Mouse (Mus musculus) heart, embryonic 14.5 days (tissue): Measurements from ENCODE around the gene Obsl1. TPM values are rescaled to one million over a fixed set of nuclear protein-coding genes. Genes with fewer than 3 reads are reported as not detected.

Experiments
- ATAC-seq: fragments of 200-750 bp; cut with Nextera tagmentation; 2 replicates; pipeline ENCODE4 v1.8.0; 2017; ENCODE audit warnings: low read depth, moderate TSS enrichment; ENCODE audit not compliant: insufficient number of reproducible peaks, insufficient read depth, low FRiP score
- H3K27ac ChIP-seq, 2 experiments: fragments of 200-500 bp in 1 of 2; fragments of 300-500 bp in 1 of 2; sonication (generic) in 1 of 2; replicated peaks in 1 of 2; 2 replicates each; pipeline ENCODE4 v1.5.1; 2012 to 2014; ENCODE audit warnings: low read depth in 2 of 2, low read length in 2 of 2, control low read depth in 1 of 2, mild to moderate bottlenecking in 1 of 2, mixed read lengths in 1 of 2; ENCODE audit not compliant: control insufficient read depth in 1 of 2, insufficient read depth in 1 of 2
- H3K27me3 ChIP-seq: fragments of 300-500 bp; sonication (generic); 2 replicates; pipeline ENCODE4 v1.6.1; 2014; ENCODE audit warnings: mild to moderate bottlenecking, low read length, control low read depth; ENCODE audit not compliant: control insufficient read depth, insufficient read depth
- H3K36me3 ChIP-seq: fragments of 300-500 bp; sonication (generic); 2 replicates; pipeline ENCODE4 v1.6.1; 2014; ENCODE audit warnings: mild to moderate bottlenecking, control low read depth, low read length, mixed read lengths; ENCODE audit not compliant: control insufficient read depth, insufficient read depth
- H3K4me1 ChIP-seq, 2 experiments: fragments of 200-500 bp in 1 of 2; fragments of 300-500 bp in 1 of 2; sonication (generic) in 1 of 2; 2 replicates each; pipeline ENCODE4 v1.6.1; 2012 to 2014; ENCODE audit warnings: low read length in 2 of 2, control low read depth in 1 of 2, mixed read lengths in 1 of 2; ENCODE audit not compliant: control insufficient read depth in 2 of 2, insufficient read depth in 2 of 2
- H3K4me2 ChIP-seq: fragments of 300-500 bp; sonication (generic); 2 replicates; pipeline ENCODE4 v1.6.1; 2014; ENCODE audit warnings: mild to moderate bottlenecking, low read length
- H3K4me3 ChIP-seq, 2 experiments: fragments of 200-500 bp in 1 of 2; fragments of 300-500 bp in 1 of 2; sonication (generic) in 1 of 2; 2 replicates each; pipeline ENCODE4 v1.5.1; 2012 to 2014; ENCODE audit warnings: low read length in 2 of 2, mild to moderate bottlenecking in 2 of 2, control low read depth in 1 of 2, low read depth in 1 of 2, moderate library complexity in 1 of 2; ENCODE audit not compliant: control insufficient read depth in 1 of 2, insufficient read depth in 1 of 2
- H3K9ac ChIP-seq: fragments of 300-500 bp; sonication (generic); 2 replicates; pipeline ENCODE4 v1.6.1; 2014; ENCODE audit warnings: mild to moderate bottlenecking, low read length
- H3K9me3 ChIP-seq: fragments of 300-500 bp; sonication (generic); 2 replicates; pipeline ENCODE4 v1.6.1; 2016; ENCODE audit warnings: low read length, control low read depth; ENCODE audit not compliant: control insufficient read depth
- WGBS: fragments of 180-500 bp; shearing (Covaris S2); extraction: QIAGEN DNeasy Blood & Tissue Kit; methylation state at CpG from one replicate; pipeline ENCODE4 v1.1.7; 2014; 5-methylcytosine and 5-hydroxymethylcytosine counted together
- polyA plus RNA-seq: library from polyadenylated mRNA; unstranded; fragments of >200 nt; fragmentation: Nextera tagmentation; extraction: Ambion mirVana; gene quantifications from 2 replicates; pipeline ENCODE4 v1.2.1, GENCODE M21; 2014

Gene Obsl1
- polyA plus RNA-seq, 1 experiment from 2014 or later = 124 TPM

DNA sequence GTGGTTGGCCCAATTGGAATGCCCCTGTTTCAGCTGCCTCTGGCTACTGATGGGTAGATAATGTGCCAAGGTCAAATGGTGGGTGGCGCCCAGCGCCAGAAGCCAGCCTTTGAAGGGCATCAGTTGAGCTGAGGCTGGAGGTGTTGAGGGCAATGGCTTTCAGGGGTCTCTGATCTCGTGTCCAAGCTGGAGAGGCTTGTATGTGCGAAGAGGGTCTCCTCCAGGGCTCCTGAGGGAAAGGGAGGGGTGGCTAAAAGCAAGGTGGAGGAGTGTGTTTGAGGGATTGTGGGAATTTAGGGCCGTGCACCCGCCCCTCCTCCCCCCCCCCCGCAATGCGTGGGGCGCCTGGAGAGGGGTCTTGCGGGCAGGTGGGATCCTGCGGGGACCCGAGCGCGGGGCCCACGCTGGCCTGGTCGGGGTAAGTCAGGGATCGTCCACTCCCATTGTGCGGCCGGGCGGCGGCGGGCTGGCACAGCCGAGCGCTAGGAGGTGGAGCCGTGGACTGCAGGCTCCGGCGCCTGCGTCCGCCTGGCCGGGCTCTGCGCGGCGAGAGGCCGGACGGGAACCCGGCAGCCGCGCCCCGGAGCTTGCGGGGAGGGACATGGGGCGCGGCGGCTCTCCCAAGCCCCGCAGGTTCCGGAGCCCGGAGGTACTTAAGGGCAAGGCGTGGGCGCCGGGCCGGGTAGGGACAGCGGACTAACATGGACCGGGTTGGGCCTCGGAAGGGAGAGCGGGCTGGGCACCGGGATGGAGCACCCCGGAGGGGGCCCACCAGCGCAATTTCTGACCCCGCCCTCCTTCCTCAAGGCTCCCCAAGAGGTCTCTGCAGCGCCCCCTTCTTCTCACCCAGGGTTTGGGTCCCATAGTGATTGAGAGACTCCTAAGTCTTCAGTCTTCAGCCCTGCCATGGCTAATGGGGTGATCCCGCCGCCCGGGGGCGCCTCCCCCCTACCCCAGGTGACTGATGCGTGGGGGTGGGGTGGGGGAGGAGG, 40.0 kb upstream of the Obsl1 start, which contains the start of gene Slc4a3:
Slc4a3 (plus strand) TSS at position 302 of the 992 bp plus-strand sequence.
- Histone ChIP-seq H3K27ac (peak within 1 kb of the TSS; percentile 76 to 88), H3K9ac (peak within 1 kb of the TSS; percentile 79), H3K36me3 (peaks cover 21% of the 10 kb centered on the region), H3K4me3 (peak within 1 kb of the TSS; percentile 54 to 74), H3K4me1 (peaks cover 22 to 35% of the 10 kb centered on the region in 2 experiments), H3K9me3 (no peaks in the 10 kb centered on the region), H3K27me3 (no peaks in the 10 kb centered on the region), H3K4me2 (peak within 1 kb of the TSS; percentile 78)
- ATAC-seq = peak; percentile 71
- 1% methylated on average over 48 of the region's 64 CpGs for WGBS

DNA sequence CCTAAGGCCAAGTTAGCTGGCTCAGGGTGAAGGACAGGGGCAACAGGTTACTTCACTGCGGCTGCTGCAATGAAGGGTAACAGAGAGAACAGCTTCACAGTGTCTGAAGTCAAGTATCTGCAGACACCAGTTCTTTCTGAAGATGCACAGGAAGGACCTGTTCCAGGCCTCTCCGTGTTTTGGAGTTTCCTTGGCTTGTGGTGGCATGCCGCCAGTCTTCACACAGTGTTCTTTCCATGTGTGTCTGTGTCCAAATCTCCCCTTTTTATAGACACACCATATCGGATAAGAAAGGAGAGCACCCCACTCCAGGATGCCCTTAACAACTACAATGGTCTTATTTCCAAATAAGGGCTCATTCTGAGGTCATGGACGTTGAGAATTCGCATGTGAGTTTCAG, 38.1 kb upstream of the Obsl1 start:
- Histone ChIP-seq H3K4me2 (no peak overlapping the region), H3K4me1 (peaks cover 17 to 29% of the 10 kb centered on the region in 2 experiments), H3K27ac (no peak overlapping the region), H3K4me3 (no peak overlapping the region), H3K36me3 (0 out of 2 replicates have a peak, but pooled peaks cover 7% of the 10 kb centered on the region), H3K9ac (no peak overlapping the region), H3K9me3 (no peaks in the 10 kb centered on the region), H3K27me3 (no peaks in the 10 kb centered on the region)
- no peak for ATAC-seq
- 82% methylated on average over 6 of the region's 6 CpGs for WGBS

DNA sequence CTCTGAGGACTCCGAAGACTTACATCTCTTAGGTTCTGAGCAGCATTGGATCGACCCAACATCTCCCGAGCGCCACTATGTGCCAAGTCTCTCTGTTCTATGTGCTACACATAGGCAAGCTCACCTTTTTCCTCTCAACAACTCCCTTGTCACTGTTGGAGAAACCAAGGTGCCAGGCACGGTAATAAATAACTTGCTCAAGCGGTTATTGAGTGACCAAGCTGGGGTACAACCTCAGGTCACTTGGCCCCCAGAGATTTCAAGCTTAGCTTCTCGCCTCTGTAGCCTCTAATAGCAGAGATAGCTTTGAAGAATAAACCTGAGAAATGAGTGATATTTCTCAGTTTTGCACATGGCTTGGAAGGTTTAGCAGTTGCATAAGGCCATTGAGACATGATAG, 35.2 kb upstream of the Obsl1 start:
- Histone ChIP-seq H3K4me1 (peaks cover 7 to 8% of the 10 kb centered on the region in 2 experiments; a peak in 3 of 4 replicates), H3K27ac (no peak overlapping the region), H3K27me3 (no peaks in the 10 kb centered on the region), H3K36me3 (peaks cover 11% of the 10 kb centered on the region), H3K9me3 (no peaks in the 10 kb centered on the region), H3K4me2 (no peak overlapping the region), H3K4me3 (no peak overlapping the region), H3K9ac (no peak overlapping the region)
- 89% methylated on average over 7 of the region's 7 CpGs for whole genome bisulfite sequencing
- no peak for ATAC-seq

DNA sequence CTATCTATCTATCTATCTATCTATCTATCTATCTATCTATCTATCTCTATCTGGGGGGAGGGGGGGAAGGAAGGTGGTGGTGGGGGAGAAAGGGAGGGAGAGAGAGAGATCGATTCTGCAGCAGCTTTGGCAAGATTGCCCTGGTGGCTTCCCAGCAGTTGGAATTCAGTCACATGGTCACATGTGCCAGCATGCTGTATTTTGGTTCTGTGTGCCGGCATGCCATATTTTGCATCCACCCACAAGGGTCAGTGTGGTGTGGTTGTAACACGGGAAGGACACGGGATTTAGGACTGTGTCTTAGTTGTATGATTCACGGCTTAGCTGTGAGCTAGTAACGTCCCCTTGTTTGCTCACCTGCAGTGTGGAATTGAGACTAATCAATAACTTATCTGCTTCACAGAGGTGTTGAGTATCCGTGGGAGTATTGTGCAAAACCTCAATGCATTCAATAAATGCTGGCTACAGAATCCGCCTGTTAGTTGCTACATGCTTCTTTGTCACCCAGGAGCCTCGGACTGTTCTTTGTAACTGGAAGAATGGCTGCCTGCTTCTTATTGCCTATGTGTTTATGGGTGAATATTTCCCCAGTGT, 32.4 kb upstream of the Obsl1 start:
- no peaks in the 10 kb centered on the region for H3K27me3 ChIP-seq
- peaks cover 34% of the 10 kb centered on the region for H3K36me3 ChIP-seq
- whole genome bisulfite sequencing = 68% methylated on average over 9 of the region's 9 CpGs
- H3K4me2 ChIP-seq = no peak overlapping the region
- no peak for ATAC-seq
- no peaks in the 10 kb centered on the region for H3K4me1 ChIP-seq
- no peak overlapping the region for H3K9ac ChIP-seq
- H3K4me3 ChIP-seq = no peak overlapping the region
- no peaks in the 10 kb centered on the region for H3K9me3 ChIP-seq
- H3K27ac ChIP-seq = no peak overlapping the region

DNA sequence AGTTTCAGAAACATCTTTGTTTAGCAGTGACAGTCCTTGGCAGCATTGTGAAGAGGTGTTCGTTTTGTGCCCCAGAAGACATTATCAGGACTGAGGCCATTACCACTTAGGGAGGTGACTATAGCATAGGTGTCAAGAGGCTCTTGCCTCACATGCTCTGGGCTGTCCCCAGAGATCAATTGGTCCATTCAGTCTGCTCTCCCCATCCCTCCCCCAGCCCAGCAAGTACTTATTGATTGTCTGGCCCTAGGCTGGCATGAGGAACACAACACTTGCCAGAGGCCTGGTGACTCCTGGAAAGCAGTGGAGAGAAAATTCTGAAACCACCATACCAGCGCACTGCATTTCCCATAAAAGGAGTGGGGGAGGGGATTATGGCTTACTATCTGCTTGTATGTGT, 31.3 kb upstream of the Obsl1 start:
- H3K36me3 ChIP-seq = peaks cover 45% of the 10 kb centered on the region
- no peak overlapping the region for H3K4me3 ChIP-seq
- no peaks in the 10 kb centered on the region for H3K4me1 ChIP-seq
- H3K9me3 ChIP-seq = no peaks in the 10 kb centered on the region
- H3K4me2 ChIP-seq = no peak overlapping the region
- no peaks in the 10 kb centered on the region for H3K27me3 ChIP-seq
- no peak overlapping the region for H3K27ac ChIP-seq
- 55% methylated on average over 2 of the region's 2 CpGs for WGBS
- H3K9ac ChIP-seq = no peak overlapping the region
- no peak for ATAC-seq

DNA sequence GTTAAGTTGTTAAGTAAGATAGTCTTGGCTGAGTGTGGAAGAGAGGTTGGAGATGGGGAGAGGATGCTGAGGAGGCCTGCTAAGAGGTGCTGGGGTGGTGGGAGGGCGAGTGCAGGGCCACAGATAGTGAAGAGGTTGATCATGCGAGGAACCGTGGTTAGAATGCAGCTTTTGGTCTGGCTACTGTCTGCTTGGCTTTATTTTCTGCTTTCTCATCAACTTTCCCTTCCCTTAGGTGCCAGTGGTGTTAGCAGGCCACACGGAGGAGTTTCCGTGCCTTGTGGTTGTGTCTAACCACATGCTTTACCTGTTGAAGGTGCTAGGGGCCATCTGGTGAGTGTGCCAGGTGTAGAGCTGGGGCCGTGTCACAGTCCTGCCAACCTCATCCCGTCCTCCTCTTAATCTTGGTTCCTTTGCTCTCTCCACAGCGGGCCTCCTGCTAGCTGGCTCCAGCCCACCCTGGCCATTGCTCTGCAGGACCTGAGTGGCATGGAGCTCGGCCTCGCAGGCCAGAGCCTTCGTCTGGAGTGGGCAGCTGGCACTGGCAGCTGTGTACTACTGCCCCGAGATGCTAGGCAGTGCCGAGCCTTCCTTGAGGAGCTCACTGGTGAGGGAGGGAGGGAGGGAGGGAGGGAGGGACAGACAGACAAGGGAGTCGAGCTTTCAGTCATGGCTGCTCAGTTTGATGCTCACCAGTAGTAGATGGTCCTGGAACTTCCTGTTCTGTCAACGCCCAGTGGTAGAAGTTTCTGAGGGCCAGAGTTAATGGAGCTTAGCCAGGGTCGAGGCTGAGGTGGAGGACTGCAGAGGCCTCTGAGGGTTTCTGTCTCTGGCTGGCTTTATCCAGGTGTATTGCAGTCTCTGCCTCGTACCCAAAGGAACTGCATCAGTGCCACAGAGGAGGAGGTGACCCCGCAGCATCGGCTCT, 27.3 kb upstream of the Obsl1 start:
- no peak overlapping the region for H3K4me2 ChIP-seq
- no peaks in the 10 kb centered on the region for H3K9me3 ChIP-seq
- no peaks in the 10 kb centered on the region for H3K4me1 ChIP-seq
- H3K36me3 ChIP-seq = peaks cover 78% of the 10 kb centered on the region
- no peak overlapping the region for H3K4me3 ChIP-seq
- H3K27me3 ChIP-seq = no peaks in the 10 kb centered on the region
- H3K27ac ChIP-seq = no peak overlapping the region
- WGBS = 80% methylated on average over 19 of the region's 19 CpGs
- no peak for ATAC-seq
- H3K9ac ChIP-seq = no peak overlapping the region
